Mouse (Mus musculus): Measurements from ENCODE around the gene Ifrd1. TPM values are rescaled to one million over a fixed set of nuclear protein-coding genes. Genes with fewer than 3 reads are reported as not detected.

The Ifrd1 gene
- polyA plus RNA-seq, 1 experiment from 2014 or later = 92.3 TPM

- Histone ChIP-seq H3K27me3 (ENCODE audit: control insufficient read depth, insufficient read depth, low read length) (no peaks in the 10 kb centered on the region), H3K4me3 (replicated peaks; ENCODE audit: low read length) (peak overlapping the region; percentile 56), H3K4me1 (ENCODE audit: control insufficient read depth, insufficient read depth, low read length) (peaks cover 9% of the 10 kb centered on the region), H3K27ac (ENCODE audit: low read length) (peak overlapping the region; percentile 83), H3K9ac (ENCODE audit: low read length) (peak overlapping the region; percentile 68), H3K9me3 (replicated peaks; ENCODE audit: control insufficient read depth, low read length) (no peaks in the 10 kb centered on the region), H3K36me3 (ENCODE audit: control insufficient read depth, insufficient read depth, low read length) (no peaks in the 10 kb centered on the region), H3K4me2 (ENCODE audit: low read depth, low read length) (peak overlapping the region; percentile 73)
- WGBS = 37% methylated on average over 10 of the region's 10 CpGs
- no peak for ATAC-seq (ENCODE audit: insufficient read depth, low FRiP score)
Measured at GRCm38 (mm10) chr12:40223676-40224075, 24.6 kb downstream of the Ifrd1 start.

- no peaks in the 10 kb centered on the region for H3K27me3 ChIP-seq (ENCODE audit: control insufficient read depth, insufficient read depth, low read length)
- peak; percentile 98 for ATAC-seq (ENCODE audit: insufficient read depth, low FRiP score)
- no peaks in the 10 kb centered on the region for H3K9me3 ChIP-seq (replicated peaks; ENCODE audit: control insufficient read depth, low read length)
- H3K9ac ChIP-seq (ENCODE audit: low read length) = peak overlapping the region; percentile 98
- H3K27ac ChIP-seq (ENCODE audit: low read length) = peak overlapping the region; percentile 99
- H3K4me2 ChIP-seq (ENCODE audit: low read depth, low read length) = peak overlapping the region; percentile 73
- under 1% methylated on average over 45 of the region's 47 CpGs for WGBS
- H3K4me3 ChIP-seq (replicated peaks; ENCODE audit: low read length) = peak overlapping the region; percentile 100
- H3K36me3 ChIP-seq (ENCODE audit: control insufficient read depth, insufficient read depth, low read length) = no peaks in the 10 kb centered on the region
- peaks cover 9% of the 10 kb centered on the region for H3K4me1 ChIP-seq (ENCODE audit: control insufficient read depth, insufficient read depth, low read length)
Measured at GRCm38 (mm10) chr12:40223082-40223619, 25.2 kb downstream of the Ifrd1 start.

- H3K4me2 ChIP-seq (ENCODE audit: low read depth, low read length) = peak overlapping the region; percentile 73
- H3K4me3 ChIP-seq (replicated peaks; ENCODE audit: low read length) = peak overlapping the region; percentile 100
- H3K4me1 ChIP-seq (ENCODE audit: control insufficient read depth, insufficient read depth, low read length) = peaks cover 9% of the 10 kb centered on the region
- H3K36me3 ChIP-seq (ENCODE audit: control insufficient read depth, insufficient read depth, low read length) = no peaks in the 10 kb centered on the region
- peak overlapping the region; percentile 99 for H3K27ac ChIP-seq (ENCODE audit: low read length)
- WGBS = under 1% methylated on average over 81 of the region's 81 CpGs
- H3K9me3 ChIP-seq (replicated peaks; ENCODE audit: control insufficient read depth, low read length) = no peaks in the 10 kb centered on the region
- H3K27me3 ChIP-seq (ENCODE audit: control insufficient read depth, insufficient read depth, low read length) = no peaks in the 10 kb centered on the region
- peak; percentile 95 for ATAC-seq (ENCODE audit: insufficient read depth, low FRiP score)
- H3K9ac ChIP-seq (ENCODE audit: low read length) = peak overlapping the region; percentile 98
Measured at GRCm38 (mm10) chr12:40222251-40223081, 25.8 kb downstream of the Ifrd1 start.

- Histone ChIP-seq H3K9me3 (replicated peaks; ENCODE audit: control insufficient read depth, low read length) (no peaks in the 10 kb centered on the region), H3K4me3 (replicated peaks; ENCODE audit: low read length) (peak overlapping the region; percentile 100), H3K9ac (ENCODE audit: low read length) (peak overlapping the region; percentile 98), H3K27me3 (ENCODE audit: control insufficient read depth, insufficient read depth, low read length) (no peaks in the 10 kb centered on the region), H3K4me2 (ENCODE audit: low read depth, low read length) (peak overlapping the region; percentile 73), H3K4me1 (ENCODE audit: control insufficient read depth, insufficient read depth, low read length) (peaks cover 9% of the 10 kb centered on the region), H3K36me3 (ENCODE audit: control insufficient read depth, insufficient read depth, low read length) (no peaks in the 10 kb centered on the region), H3K27ac (ENCODE audit: low read length) (peak overlapping the region; percentile 99; the same call in 1 of the 2 replicates)
- no peak for ATAC-seq (ENCODE audit: insufficient read depth, low FRiP score)
- 9% methylated on average over 5 of the region's 5 CpGs for WGBS
Measured at GRCm38 (mm10) chr12:40221611-40222010, 26.7 kb downstream of the Ifrd1 start.

- 7% methylated on average over 3 of the region's 3 CpGs for WGBS
- H3K27ac ChIP-seq (ENCODE audit: low read length) = no peak overlapping the region
- peaks cover 9% of the 10 kb centered on the region for H3K4me1 ChIP-seq (ENCODE audit: control insufficient read depth, insufficient read depth, low read length)
- no peaks in the 10 kb centered on the region for H3K27me3 ChIP-seq (ENCODE audit: control insufficient read depth, insufficient read depth, low read length)
- peak overlapping the region; percentile 100 for H3K4me3 ChIP-seq (replicated peaks; ENCODE audit: low read length)
- H3K36me3 ChIP-seq (ENCODE audit: control insufficient read depth, insufficient read depth, low read length) = 0 out of 2 replicates have a peak, but pooled peaks cover 2% of the 10 kb centered on the region
- no peak overlapping the region for H3K9ac ChIP-seq (ENCODE audit: low read length)
- peak overlapping the region; percentile 73 for H3K4me2 ChIP-seq (ENCODE audit: low read depth, low read length)
- no peaks in the 10 kb centered on the region for H3K9me3 ChIP-seq (replicated peaks; ENCODE audit: control insufficient read depth, low read length)
- no peak for ATAC-seq (ENCODE audit: insufficient read depth, low FRiP score)
Measured at GRCm38 (mm10) chr12:40220896-40221295, 27.4 kb downstream of the Ifrd1 start.

- no peak overlapping the region for H3K27ac ChIP-seq (ENCODE audit: low read length)
Measured at GRCm38 (mm10) chr12:40220001-40220570, 28.2 kb downstream of the Ifrd1 start.

GRCm38 (mm10) chr12:40218430-40218945, 29.8 kb downstream of the Ifrd1 start:
- Histone ChIP-seq H3K9me3 (replicated peaks; ENCODE audit: control insufficient read depth, low read length) (no peaks in the 10 kb centered on the region), H3K36me3 (ENCODE audit: control insufficient read depth, insufficient read depth, low read length) (peaks cover 25% of the 10 kb centered on the region), H3K27ac (ENCODE audit: low read length) (no peak overlapping the region), H3K4me3 (replicated peaks; ENCODE audit: low read length) (no peak overlapping the region), H3K27me3 (ENCODE audit: control insufficient read depth, insufficient read depth, low read length) (no peaks in the 10 kb centered on the region), H3K4me2 (ENCODE audit: low read depth, low read length) (no peak overlapping the region), H3K4me1 (ENCODE audit: control insufficient read depth, insufficient read depth, low read length) (peaks cover 6% of the 10 kb centered on the region), H3K9ac (ENCODE audit: low read length) (no peak overlapping the region)
- 58% methylated on average over 2 of the region's 2 CpGs for WGBS
- ATAC-seq (ENCODE audit: insufficient read depth, low FRiP score) = no peak

More at GRCm38 (mm10) chr12:40220001-40220570, 28.2 kb downstream of the Ifrd1 start:
- H3K4me1 ChIP-seq (ENCODE audit: control insufficient read depth, insufficient read depth, low read length) = peaks cover 9% of the 10 kb centered on the region
- no peaks in the 10 kb centered on the region for H3K27me3 ChIP-seq (ENCODE audit: control insufficient read depth, insufficient read depth, low read length)
- H3K36me3 ChIP-seq (ENCODE audit: control insufficient read depth, insufficient read depth, low read length) = peaks cover 10% of the 10 kb centered on the region; the same call in 1 of the 2 replicates
- H3K9ac ChIP-seq (ENCODE audit: low read length) = no peak overlapping the region
- peak overlapping the region; percentile 29 for H3K4me3 ChIP-seq (replicated peaks; ENCODE audit: low read length)
- peak overlapping the region; percentile 73 for H3K4me2 ChIP-seq (ENCODE audit: low read depth, low read length)
- H3K9me3 ChIP-seq (replicated peaks; ENCODE audit: control insufficient read depth, low read length) = no peaks in the 10 kb centered on the region
- 24% methylated on average over 3 of the region's 3 CpGs for WGBS
- ATAC-seq (ENCODE audit: insufficient read depth, low FRiP score) = no peak

GRCm38 (mm10) chr12:40217776-40218175, 30.5 kb downstream of the Ifrd1 start:
- H3K4me2 ChIP-seq (ENCODE audit: low read depth, low read length) = no peak overlapping the region
- peaks cover 31% of the 10 kb centered on the region for H3K36me3 ChIP-seq (ENCODE audit: control insufficient read depth, insufficient read depth, low read length)
- no peak for ATAC-seq (ENCODE audit: insufficient read depth, low FRiP score)
- no peaks in the 10 kb centered on the region for H3K9me3 ChIP-seq (replicated peaks; ENCODE audit: control insufficient read depth, low read length)
- H3K4me1 ChIP-seq (ENCODE audit: control insufficient read depth, insufficient read depth, low read length) = peaks cover 6% of the 10 kb centered on the region
- no peak overlapping the region for H3K4me3 ChIP-seq (replicated peaks; ENCODE audit: low read length)
- H3K9ac ChIP-seq (ENCODE audit: low read length) = no peak overlapping the region
- no peaks in the 10 kb centered on the region for H3K27me3 ChIP-seq (ENCODE audit: control insufficient read depth, insufficient read depth, low read length)
- WGBS = 95% methylated on average over 2 of the region's 2 CpGs
- no peak overlapping the region for H3K27ac ChIP-seq (ENCODE audit: low read length)

All from stomach, embryonic 16.5 days (tissue).